Mouse (Mus musculus) myocyte (in vitro differentiated cells): Measurements from ENCODE around the gene Telo2. TPM values are rescaled to one million over a fixed set of nuclear protein-coding genes. Genes with fewer than 3 reads are reported as not detected.

Experiments
- H3K27me3 ChIP-seq: one replicate; pipeline ENCODE4 v1.6.1; 2011; ENCODE audit not compliant: control insufficient read depth, insufficient read depth, insufficient read length
- H3K36me3 ChIP-seq: one replicate; pipeline ENCODE4 v1.6.1; 2011; ENCODE audit not compliant: control insufficient read depth, insufficient read depth
- H3K4me2 ChIP-seq: one replicate; pipeline ENCODE4 v1.6.1; 2011; ENCODE audit warnings: low read depth, control low read depth
- H3K4me3 ChIP-seq: one replicate; pipeline ENCODE4 v1.5.1; 2011; ENCODE audit warnings: mild to moderate bottlenecking, control low read depth, moderate library complexity
- H3K79me2 ChIP-seq: one replicate; pipeline ENCODE4 v1.6.1; 2011; ENCODE audit not compliant: control insufficient read depth, insufficient read depth
- H3ac ChIP-seq: one replicate; pipeline ENCODE4 v1.6.1; 2011; ENCODE audit not compliant: control insufficient read depth, insufficient read length
- CEBPB ChIP-seq: IDR thresholded peaks from 2 replicates; pipeline ENCODE4 v1.6.1; 2011; ENCODE audit warnings: mild to moderate bottlenecking, moderate library complexity; ENCODE audit not compliant: poor library complexity, insufficient read depth, severe bottlenecking
- E2F4 ChIP-seq: IDR thresholded peaks from one replicate; pipeline ENCODE4 v1.6.1; 2011; ENCODE audit warnings: mild to moderate bottlenecking, control low read depth, moderate library complexity; ENCODE audit not compliant: insufficient read depth
- MAX ChIP-seq: IDR thresholded peaks from one replicate; pipeline ENCODE4 v1.6.1; 2011; ENCODE audit warnings: low read depth, mild to moderate bottlenecking, control low read depth
- MYOD1 ChIP-seq, 3 experiments: IDR thresholded peaks; one replicate each; pipeline ENCODE4 v1.6.1; 2011; ENCODE audit warnings: control low read depth in 2 of 3, low read depth in 2 of 3, mild to moderate bottlenecking in 2 of 3, moderate library complexity in 1 of 3; ENCODE audit not compliant: insufficient read length in 2 of 3, control insufficient read depth in 1 of 3
- MYOG ChIP-seq, 3 experiments: IDR thresholded peaks; one replicate each; pipeline ENCODE4 v1.6.1; 2011; ENCODE audit warnings: control low read depth in 2 of 3, low read depth in 2 of 3, mild to moderate bottlenecking in 2 of 3; ENCODE audit not compliant: insufficient read length in 2 of 3, control insufficient read depth in 1 of 3, insufficient read depth in 1 of 3
- POLR2A ChIP-seq: IDR thresholded peaks from one replicate; pipeline ENCODE4 v1.6.1; 2011; ENCODE audit warnings: low read depth, mild to moderate bottlenecking, control low read depth, moderate library complexity; ENCODE audit not compliant: insufficient read length
- POLR2AphosphoS2 ChIP-seq: IDR thresholded peaks from one replicate; pipeline ENCODE4 v1.6.1; 2011; ENCODE audit warnings: low read depth, control low read depth; ENCODE audit not compliant: insufficient read length
- REST ChIP-seq: IDR thresholded peaks from one replicate; pipeline ENCODE4 v1.6.1; 2011; ENCODE audit warnings: mild to moderate bottlenecking, control low read depth, moderate library complexity; ENCODE audit not compliant: insufficient read depth, insufficient read length
- SRF ChIP-seq: IDR thresholded peaks from one replicate; pipeline ENCODE4 v1.6.1; 2011; ENCODE audit warnings: low read depth; ENCODE audit not compliant: control insufficient read depth, insufficient read length
- TCF12 ChIP-seq: IDR thresholded peaks from one replicate; pipeline ENCODE4 v1.6.1; 2011; ENCODE audit warnings: mild to moderate bottlenecking, control low read depth; ENCODE audit not compliant: poor library complexity, insufficient read depth, severe bottlenecking
- TCF3 ChIP-seq: IDR thresholded peaks from one replicate; pipeline ENCODE4 v1.6.1; 2011; ENCODE audit warnings: low read depth, control low read depth; ENCODE audit not compliant: insufficient read length
- USF1 ChIP-seq: IDR thresholded peaks from one replicate; pipeline ENCODE4 v1.6.1; 2011; ENCODE audit warnings: low read depth, mild to moderate bottlenecking, control low read depth, moderate library complexity
- polyA plus RNA-seq: library from polyadenylated mRNA; unstranded; fragments of >200 nt; fragmentation: generic; extraction: Trizol; gene quantifications from one replicate; pipeline ENCODE4 v1.2.1, GENCODE M21; 2012; ENCODE audit warnings: missing spikeins

Telo2 gene
- polyA plus RNA-seq, 1 experiment: 14.4 TPM

DNA sequence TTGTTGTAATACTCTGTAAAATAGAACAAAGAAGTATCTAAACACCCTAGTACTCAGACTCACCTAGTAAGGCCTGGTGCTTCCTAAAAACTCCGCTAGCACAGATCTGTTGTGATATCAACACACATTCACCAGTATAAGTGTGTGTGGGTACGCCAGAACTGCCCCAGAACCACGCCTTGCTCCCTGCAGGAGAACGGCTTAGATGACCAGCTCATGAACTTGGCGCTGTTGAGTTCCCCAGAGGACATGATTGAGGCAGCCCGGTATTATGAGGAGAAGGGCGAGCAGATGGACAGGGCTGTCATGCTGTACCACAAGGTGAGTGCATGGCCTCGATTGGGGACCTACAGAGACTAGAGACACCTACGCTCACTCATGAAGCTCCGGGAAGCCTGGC is 25.3 kb downstream of the Telo2 start:
- H3K4me2 ChIP-seq: no peak overlapping the region
- no peaks in the 10 kb centered on the region for H3K36me3 ChIP-seq
- H3ac ChIP-seq: no peak overlapping the region
- H3K4me3 ChIP-seq: no peak overlapping the region
- no peaks in the 10 kb centered on the region for H3K27me3 ChIP-seq
- H3K79me2 ChIP-seq: no peaks in the 10 kb centered on the region
- TF ChIP-seq CEBPB (no peak), SRF (no peak), POLR2A (no peak), REST (no peak), MYOD1 (IDR thresholded peaks at IDR 0.05; ENCODE audit: control insufficient read depth in 1 of 3, insufficient read length in 2 of 3, low read depth in 2 of 3) (no peak), TCF3 (no peak), TCF12 (no peak), MYOG (IDR thresholded peaks at IDR 0.05; ENCODE audit: control insufficient read depth in 1 of 3, insufficient read depth in 1 of 3, insufficient read length in 2 of 3, low read depth in 2 of 3) (no peak), POLR2AphosphoS2 (no peak), E2F4 (no peak), MAX (no peak), USF1 (no peak)

DNA sequence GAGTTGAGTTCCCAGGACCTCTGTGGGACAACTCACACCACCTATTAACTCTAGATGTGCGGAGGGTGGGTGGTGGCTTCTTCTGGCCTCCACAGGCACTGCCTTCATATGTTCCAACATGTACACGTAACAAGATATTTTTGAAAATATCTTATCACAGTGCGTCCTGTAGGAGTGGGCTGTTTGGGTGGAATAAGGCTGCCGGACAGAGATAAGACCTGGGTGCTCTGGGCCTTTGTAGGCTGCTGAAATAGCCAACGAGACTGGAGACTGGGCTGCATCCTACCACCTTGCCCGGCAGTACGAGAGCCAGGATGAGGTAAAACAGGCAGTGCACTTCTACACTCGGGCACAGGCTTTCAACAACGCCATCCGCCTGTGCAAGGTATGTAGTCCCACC is 26.6 kb downstream of the Telo2 start:
- Histone ChIP-seq H3K36me3 (no peaks in the 10 kb centered on the region), H3K79me2 (no peaks in the 10 kb centered on the region), H3K4me2 (no peak overlapping the region), H3ac (no peak overlapping the region), H3K4me3 (no peak overlapping the region), H3K27me3 (no peaks in the 10 kb centered on the region)
- TF ChIP-seq CEBPB (no peak), TCF3 (no peak), E2F4 (no peak), POLR2A (no peak), MYOD1 (IDR thresholded peaks at IDR 0.05; ENCODE audit: control insufficient read depth in 1 of 3, insufficient read length in 2 of 3, low read depth in 2 of 3) (no peak), MAX (no peak), REST (no peak), USF1 (no peak), SRF (no peak), MYOG (IDR thresholded peaks at IDR 0.05; ENCODE audit: control insufficient read depth in 1 of 3, insufficient read depth in 1 of 3, insufficient read length in 2 of 3, low read depth in 2 of 3) (no peak), TCF12 (no peak), POLR2AphosphoS2 (no peak)

DNA sequence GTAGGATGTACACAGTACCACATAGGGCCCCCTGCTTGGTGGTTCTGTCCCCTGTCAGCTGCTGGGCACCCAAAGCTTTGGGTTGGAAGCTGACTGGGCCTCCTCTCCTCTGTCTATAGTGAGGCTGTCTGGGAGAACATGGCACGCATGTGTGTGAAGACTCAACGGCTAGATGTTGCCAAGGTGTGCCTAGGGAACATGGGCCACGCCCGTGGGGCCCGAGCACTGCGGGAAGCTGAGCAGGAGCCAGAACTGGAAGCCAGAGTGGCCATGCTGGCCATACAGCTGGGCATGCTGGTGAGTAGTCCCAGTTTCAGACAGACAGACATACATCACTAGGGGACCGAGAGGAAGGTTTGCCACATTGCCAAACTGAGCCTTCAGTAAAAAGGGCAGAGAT is 29.0 kb downstream of the Telo2 start:
- Histone ChIP-seq H3K36me3 (no peaks in the 10 kb centered on the region), H3K27me3 (no peaks in the 10 kb centered on the region), H3K4me3 (no peak overlapping the region), H3K79me2 (no peaks in the 10 kb centered on the region), H3K4me2 (no peak overlapping the region), H3ac (no peak overlapping the region)
- TF ChIP-seq MYOG (IDR thresholded peaks at IDR 0.05; ENCODE audit: control insufficient read depth in 1 of 3, insufficient read depth in 1 of 3, insufficient read length in 2 of 3, low read depth in 2 of 3): no peak
- no peak for TF ChIP-seq CEBPB

DNA sequence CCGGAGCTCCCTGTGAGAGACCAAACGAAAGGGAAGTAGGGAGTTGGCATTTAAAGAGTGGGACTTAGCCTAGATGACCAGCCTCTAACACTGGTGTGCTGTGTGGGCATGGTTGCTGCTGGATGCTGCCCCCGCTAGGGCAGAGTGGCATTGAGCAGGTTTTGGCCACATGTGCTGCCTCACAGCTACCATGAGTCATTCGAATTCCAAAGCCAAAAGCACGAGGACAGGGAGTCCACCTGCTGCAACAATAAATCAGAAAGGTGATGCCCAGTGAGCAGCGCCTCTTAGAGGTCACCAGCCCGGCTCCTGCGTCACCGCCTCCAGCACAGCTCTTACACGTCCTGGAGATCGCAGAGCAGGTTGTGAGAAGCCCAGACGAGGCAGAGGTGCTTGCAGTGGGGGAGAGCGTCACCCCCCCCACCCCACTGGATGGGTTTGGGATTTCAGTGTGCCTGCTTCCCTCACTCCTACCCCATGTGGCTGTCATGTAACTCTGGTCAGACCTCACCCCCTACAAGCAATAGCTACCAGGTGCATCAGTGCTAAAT is 30.9 kb downstream of the Telo2 start:
- H3K4me2 ChIP-seq: no peak overlapping the region
- H3K27me3 ChIP-seq: no peaks in the 10 kb centered on the region
- no peak overlapping the region for H3ac ChIP-seq
- no peak overlapping the region for H3K4me3 ChIP-seq
- H3K79me2 ChIP-seq: no peaks in the 10 kb centered on the region
- H3K36me3 ChIP-seq: no peaks in the 10 kb centered on the region
- TF ChIP-seq MYOG (IDR thresholded peaks at IDR 0.05; ENCODE audit: control insufficient read depth in 1 of 3, insufficient read depth in 1 of 3, insufficient read length in 2 of 3, low read depth in 2 of 3): peak in 1 of 3 experiments; percentile 40
- no peak for TF ChIP-seq CEBPB
- peak; percentile 83 to 91 (median 88) for TF ChIP-seq MYOD1 (IDR thresholded peaks at IDR 0.05; ENCODE audit: control insufficient read depth in 1 of 3, insufficient read length in 2 of 3, low read depth in 2 of 3)
- TF ChIP-seq TCF12: peak; percentile 50

GRCm38 (mm10) chr17:25083444-25083931 is 32.3 kb downstream of the Telo2 start, which contains the start of gene Tmem204:
Gene Tmem204, minus strand, starts transcription at chr17:25083591.
- Histone ChIP-seq H3K4me3 (no peak within 1 kb of the TSS), H3K79me2 (no peaks in the 10 kb centered on the region), H3K4me2 (no peak within 1 kb of the TSS), H3K27me3 (no peaks in the 10 kb centered on the region), H3K36me3 (no peaks in the 10 kb centered on the region), H3ac (no peak within 1 kb of the TSS)
- TF ChIP-seq MAX (no peak), POLR2A (no peak), REST (no peak), SRF (no peak), CEBPB (no peak), MYOG (IDR thresholded peaks at IDR 0.05; ENCODE audit: control insufficient read depth in 1 of 3, insufficient read depth in 1 of 3, insufficient read length in 2 of 3, low read depth in 2 of 3) (no peak), USF1 (no peak), E2F4 (no peak), POLR2AphosphoS2 (no peak), MYOD1 (IDR thresholded peaks at IDR 0.05; ENCODE audit: control insufficient read depth in 1 of 3, insufficient read length in 2 of 3, low read depth in 2 of 3) (no peak), TCF3 (no peak), TCF12 (no peak)
